Mouse (Mus musculus) thymus, adult 2 months (tissue): ENCODE results near the gene Slc35a3.
A peak's percentile ranks its signal among the peaks of the same experiment; 100 is the strongest.

Experiments used
- CTCF ChIP-seq: fragments of 200-500 bp; IDR thresholded peaks from 2 replicates; pipeline ENCODE4 v1.5.1; 2012; ENCODE audit warnings: mild to moderate bottlenecking, control low read depth, low read length, moderate library complexity, borderline replicate concordance; ENCODE audit not compliant: control insufficient read depth, poor library complexity, insufficient read depth; ENCODE audit errors: extremely low read depth
- POLR2A ChIP-seq: fragments of 200-500 bp; IDR thresholded peaks from 2 replicates; pipeline ENCODE4 v1.6.1; 2012; ENCODE audit warnings: mild to moderate bottlenecking, low read length, control low read depth, moderate library complexity; ENCODE audit not compliant: control insufficient read depth, poor library complexity, insufficient read depth; ENCODE audit errors: extremely low read depth

GRCm38 (mm10) chr3:116662463-116662863, 50.2 kb downstream of the Slc35a3 start, which contains the start of gene Mfsd14a:
- TF ChIP-seq POLR2A: peak; percentile 98
- TF ChIP-seq CTCF: peak; percentile 75; the same call in 1 of the 2 replicates
